Mouse (Mus musculus) left cerebral cortex, postnatal 25 days (tissue): Measurements from ENCODE around the gene Hapln1. TPM values are rescaled to one million over a fixed set of nuclear protein-coding genes. Genes with fewer than 3 reads are reported as not detected.

Experiments
- DNase-seq, 2 experiments: peaks; one replicate each; pipeline ENCODE4 v3.0.0; 2022; ENCODE audit warnings: low spot score in 2 of 2, mixed read lengths in 1 of 2
- intact Hi-C: fragments of 180-260 bp; cut with DNase I; formaldehyde crosslinking; loops from one replicate; pipeline ENCODE4 v1.15.1; 2025
- total RNA-seq, 2 experiments: library from RNA; stranded (reverse); gene quantifications; 2 replicates each; pipeline ENCODE4 v1.2.3; 2021

The Hapln1 gene
- total RNA-seq, 2 experiments from 2014 or later, result 30.4 to 38.9 TPM

DNA sequence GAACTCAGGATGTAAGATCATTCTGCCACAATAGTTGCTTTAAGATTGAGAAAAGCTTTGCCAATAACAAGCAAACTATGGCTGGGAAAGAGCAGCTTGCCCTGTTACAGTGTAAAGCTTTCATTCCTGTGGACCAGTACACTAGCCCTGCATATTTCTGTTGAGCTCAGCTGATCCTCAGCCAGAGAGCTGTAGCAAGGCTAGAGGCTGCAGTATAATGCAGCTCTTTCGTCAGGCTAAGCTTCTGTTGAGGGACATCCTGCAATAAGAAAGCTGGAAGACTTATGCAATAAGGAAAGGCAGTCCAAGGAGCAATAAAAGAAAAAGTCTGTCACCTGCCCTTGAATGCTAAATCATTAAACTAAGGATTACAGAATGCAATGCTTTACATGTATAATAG, 45.5 kb downstream of the Hapln1 start:
- DNase-seq, result peak in 1 of 2 experiments; percentile 17
- intact Hi-C loops, result no loop called here

DNA sequence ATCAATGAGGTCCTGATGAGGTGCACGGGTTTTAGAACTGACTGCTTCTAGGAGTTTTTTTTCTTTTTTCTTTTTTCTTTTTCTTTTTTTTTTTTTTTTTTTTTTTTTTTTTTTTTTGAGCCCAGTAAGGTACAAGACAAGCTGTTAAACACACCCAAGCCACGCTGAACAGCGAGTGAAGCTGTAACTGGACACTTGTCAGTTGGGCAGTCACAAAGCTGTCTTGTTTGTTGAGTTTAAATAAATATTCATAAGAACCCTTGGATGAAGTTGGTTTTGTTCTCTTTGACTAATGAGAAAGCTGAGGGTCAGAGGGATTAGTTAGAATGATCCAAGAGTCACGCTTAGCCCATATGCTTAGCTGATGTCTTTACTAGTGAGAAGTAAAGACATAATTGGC, 55.5 kb downstream of the Hapln1 start:
- no peak for DNase-seq
- intact Hi-C loops, result no loop called here

- DNase-seq, result no peak
- intact Hi-C loops, result no loop called here
Observed at GRCm38 (mm10) chr13:89597354-89597753, 57.8 kb downstream of the Hapln1 start.

DNA sequence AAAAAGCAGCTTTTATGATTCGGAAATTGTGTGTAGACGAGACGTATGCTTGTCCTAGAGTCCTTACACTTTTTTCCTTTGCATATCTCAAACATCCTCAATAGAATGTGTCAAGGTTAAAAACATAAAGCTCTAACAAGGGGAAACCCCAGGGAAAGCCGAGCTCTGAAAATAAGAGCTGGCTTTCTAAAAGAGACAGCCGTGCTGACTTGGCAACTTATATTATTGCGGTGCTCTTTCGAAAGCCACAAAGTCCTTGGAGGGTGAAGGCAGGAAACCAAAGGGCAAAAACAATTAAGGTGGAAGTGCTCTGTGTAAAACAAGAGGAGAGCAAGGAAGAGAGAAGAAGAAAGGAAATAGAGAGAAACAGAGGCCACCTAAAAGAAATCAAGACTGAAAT, 60.9 kb downstream of the Hapln1 start:
- DNase-seq, result no peak
- intact Hi-C loops, result no loop called here

GRCm38 (mm10) chr13:89603336-89603735, 63.7 kb downstream of the Hapln1 start:
- intact Hi-C loops, result no loop called here
- peak in 1 of 2 experiments; percentile 39 for DNase-seq

DNA sequence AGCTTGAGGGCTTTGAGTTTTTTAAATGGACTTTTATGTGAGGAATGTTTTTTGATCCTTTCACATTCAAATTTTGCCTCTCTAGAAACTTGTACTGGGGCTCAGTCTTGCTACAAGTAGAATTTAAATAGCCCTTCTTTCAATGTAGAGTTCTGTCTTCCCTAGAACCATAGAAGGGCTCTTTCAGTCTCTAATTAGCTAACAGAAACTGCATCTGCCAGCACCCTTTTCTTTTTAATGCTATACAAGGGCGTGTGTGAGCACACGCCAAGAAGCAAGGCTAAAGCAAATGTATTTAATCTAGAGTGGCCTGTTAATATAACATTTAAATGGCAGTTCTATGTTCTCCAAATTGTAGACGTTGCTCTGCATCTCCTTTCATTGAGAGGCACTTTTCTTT, 67.8 kb downstream of the Hapln1 start:
- peak in 1 of 2 experiments; percentile 39 for DNase-seq
- intact Hi-C loops, result no loop called here

- DNase-seq, result no peak
- intact Hi-C loops, result no loop called here
Observed at GRCm38 (mm10) chr13:89619064-89619463, 79.5 kb downstream of the Hapln1 start.

DNA sequence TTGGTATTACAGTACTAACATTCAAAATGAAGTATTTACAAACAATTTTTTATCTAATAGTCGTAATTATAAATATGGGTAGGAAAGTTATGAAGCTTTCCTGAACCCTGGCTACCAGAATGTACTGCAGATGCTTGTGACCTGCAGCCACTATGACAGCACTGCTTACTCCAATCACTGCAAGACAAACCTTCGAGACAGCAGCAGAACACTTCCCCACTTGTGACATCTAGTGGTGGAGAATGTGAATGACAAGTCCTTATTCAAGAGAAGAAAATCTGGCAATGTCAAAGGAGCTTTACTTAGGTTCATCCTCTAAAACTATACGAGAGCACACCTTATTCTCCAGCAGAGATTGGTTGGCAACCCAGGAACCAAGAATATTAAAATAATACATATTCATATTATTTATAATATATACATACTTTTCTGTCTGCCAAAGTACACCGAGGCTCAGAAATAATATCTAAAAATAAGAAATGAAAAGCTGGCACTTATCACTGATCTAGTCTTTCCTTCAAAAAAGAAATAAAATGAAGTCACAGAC, 94.6 kb downstream of the Hapln1 start:
- peak; percentile 49 to 77 for DNase-seq
- intact Hi-C loops, result no loop called here

DNA sequence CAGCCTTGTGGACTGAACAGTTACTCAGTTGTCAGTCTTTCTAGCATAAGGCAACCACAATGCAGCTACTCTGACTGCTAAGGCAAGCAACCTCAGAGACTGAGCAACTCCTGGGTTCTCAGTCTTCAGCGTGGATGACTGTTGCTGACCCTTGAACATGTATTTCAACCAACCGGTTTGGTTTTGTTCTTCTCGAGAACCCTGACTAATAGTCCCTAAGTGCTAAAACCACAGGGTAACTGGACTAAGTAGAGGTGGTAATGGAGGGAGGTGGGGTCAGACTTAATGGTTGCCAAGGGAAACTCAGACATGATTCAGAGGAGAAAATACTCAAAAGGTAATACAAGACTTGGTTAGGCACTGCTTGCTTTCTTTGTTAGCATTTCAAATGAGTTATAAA, 97.4 kb downstream of the Hapln1 start:
- DNase-seq, result no peak
- intact Hi-C loops, result loop anchor here (2.0 kb wide), 1 partner anchor 88 kb away; no protein-coding TSS in a partner anchor

DNA sequence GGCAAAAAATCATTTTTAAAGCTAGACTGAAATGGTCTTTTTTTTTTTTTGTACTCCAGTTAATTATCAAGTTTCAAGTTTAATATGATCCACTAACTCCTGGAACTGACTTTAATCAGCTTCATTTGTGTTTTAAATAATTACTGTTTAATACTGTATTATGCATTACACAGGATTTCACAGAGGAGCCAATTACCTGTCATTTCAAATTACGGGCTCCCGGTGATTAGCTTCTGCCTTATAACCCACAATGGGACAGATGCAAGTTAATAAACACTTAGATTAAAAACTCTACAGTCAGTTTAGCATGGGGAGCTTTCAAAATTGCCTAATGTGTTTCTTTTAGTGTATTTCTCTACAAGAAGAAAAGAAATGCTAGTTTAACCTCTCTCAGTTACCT, 106.0 kb downstream of the Hapln1 start:
- DNase-seq, result no peak
- intact Hi-C loops, result no loop called here

GRCm38 (mm10) chr13:89652773-89653172, 113.2 kb downstream of the Hapln1 start:
- intact Hi-C loops, result no loop called here
- DNase-seq, result no peak

DNA sequence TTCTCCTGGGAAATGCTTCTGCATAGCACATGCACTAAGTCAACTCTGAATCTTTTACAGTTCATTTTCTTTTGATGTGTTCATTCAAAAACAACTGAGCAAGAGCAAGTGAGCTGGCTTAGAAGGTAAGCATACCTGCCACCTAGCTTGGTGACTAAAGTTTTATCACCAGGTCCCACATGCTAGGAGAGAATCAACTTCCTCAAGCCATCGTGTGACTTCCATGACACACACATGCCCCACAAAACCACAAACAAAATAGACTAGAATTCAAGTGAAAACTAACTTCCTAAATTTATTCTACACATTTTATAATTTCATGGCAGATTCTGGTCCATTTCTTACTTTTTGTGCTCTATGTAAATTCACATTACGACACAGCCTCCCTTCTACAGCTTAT, 113.7 kb downstream of the Hapln1 start:
- DNase-seq, result no peak
- intact Hi-C loops, result no loop called here

DNA sequence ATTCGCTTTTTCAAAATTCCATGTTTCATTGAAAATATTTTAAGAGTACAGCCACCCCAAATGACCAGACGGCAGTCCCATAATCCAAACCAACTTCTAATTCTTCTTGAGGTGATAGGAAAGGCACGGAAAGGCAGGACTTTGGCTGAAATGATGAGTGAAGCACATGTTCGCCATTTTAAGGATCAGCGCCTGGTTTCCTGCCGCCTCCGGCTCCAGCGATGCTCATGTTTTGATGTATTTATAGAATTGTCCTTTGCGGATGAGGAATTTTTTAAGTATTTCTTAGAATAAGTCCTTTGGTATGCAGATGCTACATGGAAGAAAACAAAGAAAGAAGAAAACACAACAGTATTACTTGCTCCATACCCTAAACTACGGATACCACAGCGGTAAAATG, 117.5 kb downstream of the Hapln1 start:
- intact Hi-C loops, result no loop called here
- DNase-seq, result peak; percentile 16 to 64

Other genes with a start within 250 kb of the Hapln1 start
- 10 to 100 TPM; 13.6 to 16.9 TPM for gene Vcan, start 202.7 kb downstream of the Hapln1 start, total RNA-seq